Mouse (Mus musculus): Measurements from ENCODE around the gene Msrb1. TPM values are rescaled to one million over a fixed set of nuclear protein-coding genes. Genes with fewer than 3 reads are reported as not detected.

The Msrb1 gene
- polyA plus RNA-seq, 1 experiment: 9.3 TPM

DNA sequence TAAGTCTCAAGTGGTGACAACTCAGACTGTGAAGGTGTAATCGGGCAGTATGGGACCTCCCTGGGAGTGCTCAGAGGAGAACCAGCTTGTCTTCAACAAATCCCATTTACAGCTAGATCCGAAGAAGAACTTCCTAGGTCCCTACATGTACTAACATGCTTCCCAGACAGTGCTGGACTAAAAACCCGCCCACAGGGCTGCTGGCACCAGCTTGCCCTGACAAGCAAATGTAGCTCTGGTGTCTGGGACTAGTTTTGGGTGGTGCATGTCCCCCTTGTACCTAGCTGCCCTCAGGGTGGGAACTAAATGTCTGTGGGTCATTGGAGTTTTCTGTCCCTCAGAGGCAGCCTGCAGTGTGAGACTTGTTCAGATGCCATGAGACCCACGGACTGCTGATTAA is 15.1 kb downstream of the Msrb1 start:
- no peak for TF ChIP-seq CTCF (IDR thresholded peaks at IDR 0.05; ENCODE audit: control insufficient read depth, insufficient read depth, insufficient replicate concordance, low read depth, low read length)
- no peak for TF ChIP-seq POLR2A (IDR thresholded peaks at IDR 0.05; ENCODE audit: control insufficient read depth, low read depth, low read length)
- H3K27ac ChIP-seq (ENCODE audit: control insufficient read depth, insufficient read depth, low read depth, low read length): no peak overlapping the region
- peaks cover 13% of the 10 kb centered on the region for H3K4me1 ChIP-seq (ENCODE audit: control insufficient read depth, insufficient read depth, low read length)
- peaks cover 4% of the 10 kb centered on the region for H3K27me3 ChIP-seq (ENCODE audit: control insufficient read depth, insufficient read depth, low read length)
- no peaks in the 10 kb centered on the region for H3K36me3 ChIP-seq (ENCODE audit: control insufficient read depth, insufficient read depth, low read length)
- H3K4me3 ChIP-seq (ENCODE audit: control insufficient read depth, low read depth, low read length): no peak overlapping the region

DNA sequence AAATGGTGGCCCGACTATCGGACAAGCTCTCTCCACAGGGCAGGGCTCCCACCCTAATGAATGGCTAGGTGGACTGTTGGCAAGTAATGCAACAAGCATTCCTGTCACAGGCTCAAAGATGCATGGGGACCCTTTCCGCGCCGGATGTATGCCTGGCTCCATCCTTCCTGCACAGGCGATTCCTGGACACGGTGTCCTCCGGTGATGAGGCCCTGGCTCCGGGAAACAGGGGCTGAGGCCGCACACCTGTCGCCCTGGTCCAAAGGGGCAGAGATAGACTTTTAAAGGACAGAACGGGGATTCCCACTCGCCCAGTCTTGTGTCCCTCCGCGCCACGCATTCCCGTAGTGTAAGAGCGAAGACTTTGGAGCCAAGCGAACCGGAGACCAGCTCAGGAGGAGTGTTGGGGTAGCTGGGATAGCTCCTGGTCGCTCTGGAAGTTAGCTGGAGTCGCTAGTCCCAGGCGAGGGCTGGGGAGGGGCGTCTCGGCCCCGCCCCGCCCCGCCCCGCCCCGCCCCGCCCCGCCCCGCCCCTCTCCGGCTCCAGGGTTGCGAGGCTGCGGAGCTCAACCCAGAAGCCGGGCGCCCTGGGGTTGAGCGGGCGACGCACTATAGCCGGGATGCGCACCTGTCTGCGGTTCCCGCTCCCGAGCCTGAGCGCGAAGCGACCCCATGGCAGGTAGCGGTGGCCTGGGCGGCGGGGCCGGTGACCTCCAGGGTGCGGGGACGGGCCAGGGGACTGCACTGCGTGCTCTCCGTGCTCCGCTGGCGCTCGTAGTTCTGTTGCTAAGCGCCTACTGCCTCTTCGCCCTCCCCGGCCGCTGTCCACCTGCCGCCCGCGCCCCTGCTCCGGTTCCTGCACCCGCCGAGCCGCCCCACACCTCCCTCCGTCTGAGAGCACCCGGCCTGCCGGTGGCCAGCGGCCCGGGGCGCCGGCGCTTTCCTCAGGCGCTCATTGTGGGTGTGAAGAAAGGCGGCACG is 16.3 kb downstream of the Msrb1 start, which contains the start of gene Hs3st6:
TSS of gene Hs3st6 (plus strand) at position 574 of the 980 bp plus-strand sequence.
- Histone ChIP-seq H3K27me3 (ENCODE audit: control insufficient read depth, insufficient read depth, low read length) (peaks cover 4% of the 10 kb centered on the region), H3K27ac (ENCODE audit: control insufficient read depth, insufficient read depth, low read depth, low read length) (no peak within 1 kb of the TSS), H3K4me1 (ENCODE audit: control insufficient read depth, insufficient read depth, low read length) (peaks cover 13% of the 10 kb centered on the region), H3K36me3 (ENCODE audit: control insufficient read depth, insufficient read depth, low read length) (no peaks in the 10 kb centered on the region), H3K4me3 (ENCODE audit: control insufficient read depth, low read depth, low read length) (peak within 1 kb of the TSS; percentile 75)
- TF ChIP-seq POLR2A (IDR thresholded peaks at IDR 0.05; ENCODE audit: control insufficient read depth, low read depth, low read length): no peak
- no peak for TF ChIP-seq CTCF (IDR thresholded peaks at IDR 0.05; ENCODE audit: control insufficient read depth, insufficient read depth, insufficient replicate concordance, low read depth, low read length)

DNA sequence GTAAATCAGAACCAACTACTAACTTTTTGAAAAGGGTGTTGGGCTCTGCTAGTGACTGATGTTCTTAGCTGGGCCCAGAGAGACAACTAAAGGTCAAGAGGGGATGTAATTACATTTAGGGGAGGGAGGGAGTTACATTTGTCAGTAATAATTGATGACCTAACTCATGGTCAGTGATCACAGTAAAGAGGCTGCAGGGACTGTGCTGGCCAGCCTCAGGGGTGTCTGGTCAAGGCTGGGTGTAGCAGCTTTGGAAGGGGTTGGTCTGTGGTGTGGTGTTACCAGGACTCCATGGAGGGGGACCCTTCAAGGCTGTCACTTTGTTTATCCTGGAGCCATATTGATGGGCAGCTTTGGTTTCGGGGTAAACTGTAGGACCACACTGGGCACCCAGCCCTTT is 21.0 kb downstream of the Msrb1 start:
- peaks cover under 1% of the 10 kb centered on the region for H3K27me3 ChIP-seq (ENCODE audit: control insufficient read depth, insufficient read depth, low read length)
- H3K27ac ChIP-seq (ENCODE audit: control insufficient read depth, insufficient read depth, low read depth, low read length): no peak overlapping the region
- peaks cover 14% of the 10 kb centered on the region for H3K4me1 ChIP-seq (ENCODE audit: control insufficient read depth, insufficient read depth, low read length)
- TF ChIP-seq CTCF (IDR thresholded peaks at IDR 0.05; ENCODE audit: control insufficient read depth, insufficient read depth, insufficient replicate concordance, low read depth, low read length): no peak
- no peak for TF ChIP-seq POLR2A (IDR thresholded peaks at IDR 0.05; ENCODE audit: control insufficient read depth, low read depth, low read length)
- H3K36me3 ChIP-seq (ENCODE audit: control insufficient read depth, insufficient read depth, low read length): no peaks in the 10 kb centered on the region
- no peak overlapping the region for H3K4me3 ChIP-seq (ENCODE audit: control insufficient read depth, low read depth, low read length)

DNA sequence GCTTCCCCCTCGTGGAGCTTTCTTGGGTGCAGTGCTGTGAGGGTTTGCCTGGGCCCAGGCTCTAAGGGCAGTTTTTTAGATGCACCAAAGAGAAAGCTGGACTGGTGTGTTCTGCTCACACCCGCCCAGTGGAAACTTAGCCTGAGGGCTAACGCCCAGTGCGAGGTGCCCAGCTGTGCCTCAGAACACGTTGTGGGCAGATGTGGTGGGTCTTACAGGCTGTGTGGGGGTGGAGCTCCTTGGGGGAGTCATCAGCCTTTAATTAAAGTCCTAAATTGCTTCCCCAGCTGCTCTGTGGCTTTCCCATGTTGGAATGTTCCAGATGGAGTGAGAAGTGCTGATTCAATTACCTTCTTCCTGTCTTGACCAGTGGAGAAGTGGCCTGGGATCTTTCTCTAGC is 24.7 kb downstream of the Msrb1 start:
- no peaks in the 10 kb centered on the region for H3K27me3 ChIP-seq (ENCODE audit: control insufficient read depth, insufficient read depth, low read length)
- no peak overlapping the region for H3K27ac ChIP-seq (ENCODE audit: control insufficient read depth, insufficient read depth, low read depth, low read length)
- no peak overlapping the region for H3K4me3 ChIP-seq (ENCODE audit: control insufficient read depth, low read depth, low read length)
- TF ChIP-seq CTCF (IDR thresholded peaks at IDR 0.05; ENCODE audit: control insufficient read depth, insufficient read depth, insufficient replicate concordance, low read depth, low read length) (no peak), POLR2A (IDR thresholded peaks at IDR 0.05; ENCODE audit: control insufficient read depth, low read depth, low read length) (no peak)
- no peaks in the 10 kb centered on the region for H3K36me3 ChIP-seq (ENCODE audit: control insufficient read depth, insufficient read depth, low read length)
- peaks cover 5% of the 10 kb centered on the region for H3K4me1 ChIP-seq (ENCODE audit: control insufficient read depth, insufficient read depth, low read length)

DNA sequence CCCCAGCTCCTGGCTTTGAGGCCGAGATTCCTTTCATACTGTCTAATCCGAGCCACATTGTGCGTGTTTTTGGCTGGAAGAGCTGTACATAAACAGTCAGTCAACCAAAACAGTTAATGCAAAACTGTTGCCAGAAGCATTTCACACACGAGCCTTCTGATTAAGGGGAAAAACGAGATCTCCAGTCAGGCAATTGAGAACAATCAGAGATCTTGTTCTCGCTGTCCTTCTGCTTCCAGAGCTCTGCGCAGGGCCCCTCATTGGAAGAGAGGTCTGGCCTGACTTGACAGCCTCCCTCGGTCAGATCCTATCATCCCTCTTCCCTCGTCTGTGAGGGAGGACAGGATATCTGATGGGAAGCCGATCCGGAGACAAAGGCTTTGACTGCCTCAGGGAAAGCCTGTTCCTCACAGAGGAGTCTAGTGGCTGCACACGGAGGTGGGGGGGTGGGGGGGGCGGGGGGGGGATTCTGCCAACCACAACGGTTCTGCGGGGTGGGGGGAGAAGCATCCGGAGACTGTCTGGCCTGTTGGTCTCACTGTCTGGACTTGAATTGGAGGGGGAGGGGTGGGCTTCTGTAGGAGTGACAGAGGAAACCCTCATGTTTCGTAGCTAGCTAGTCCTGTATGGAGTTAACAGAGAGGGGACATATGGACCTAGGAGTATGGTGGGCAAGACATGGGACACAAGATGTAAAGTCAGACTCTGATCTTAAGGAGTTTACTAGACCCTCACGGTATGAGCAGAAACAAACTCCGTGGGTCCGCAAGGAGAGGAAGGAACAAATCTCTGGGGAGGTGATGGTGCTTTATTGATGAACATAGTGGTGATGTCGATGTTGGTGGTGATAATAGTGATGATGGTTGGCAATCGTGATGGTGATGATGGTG is 28.8 kb downstream of the Msrb1 start:
- H3K36me3 ChIP-seq (ENCODE audit: control insufficient read depth, insufficient read depth, low read length): no peaks in the 10 kb centered on the region
- no peak overlapping the region for H3K4me3 ChIP-seq (ENCODE audit: control insufficient read depth, low read depth, low read length)
- H3K27ac ChIP-seq (ENCODE audit: control insufficient read depth, insufficient read depth, low read depth, low read length): no peak overlapping the region
- no peaks in the 10 kb centered on the region for H3K27me3 ChIP-seq (ENCODE audit: control insufficient read depth, insufficient read depth, low read length)
- TF ChIP-seq POLR2A (IDR thresholded peaks at IDR 0.05; ENCODE audit: control insufficient read depth, low read depth, low read length) (no peak), CTCF (IDR thresholded peaks at IDR 0.05; ENCODE audit: control insufficient read depth, insufficient read depth, insufficient replicate concordance, low read depth, low read length) (no peak)
- no peaks in the 10 kb centered on the region for H3K4me1 ChIP-seq (ENCODE audit: control insufficient read depth, insufficient read depth, low read length)

DNA sequence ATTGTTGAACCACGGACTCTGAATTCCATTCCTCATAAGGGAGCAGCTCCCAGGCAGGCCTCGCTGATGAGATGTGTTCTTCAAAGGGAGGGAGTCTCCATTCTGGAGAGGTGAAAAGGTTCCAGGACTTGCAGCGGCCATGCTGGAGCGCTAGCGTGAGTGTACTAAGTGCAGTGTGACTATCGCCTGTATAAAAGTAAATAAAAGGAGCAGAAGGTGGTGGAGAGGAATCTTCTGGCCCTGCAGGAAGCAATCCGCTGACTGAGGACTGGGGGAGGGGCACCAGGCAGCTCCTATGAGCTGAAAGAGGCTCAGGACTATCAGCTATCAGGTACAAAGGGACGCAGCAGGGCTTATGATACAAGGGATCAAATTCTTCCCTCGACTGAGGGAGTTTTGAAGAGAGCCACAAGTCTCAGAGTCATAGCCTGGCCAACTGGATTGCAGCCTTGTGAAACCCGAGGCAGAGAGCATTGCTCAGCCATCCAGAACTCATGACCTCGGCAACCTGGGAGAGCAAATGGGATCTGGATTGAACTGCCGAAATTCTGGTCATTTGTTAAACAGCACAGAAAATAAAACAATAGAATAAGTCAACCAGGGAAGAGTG is 29.9 kb downstream of the Msrb1 start:
- H3K4me1 ChIP-seq (ENCODE audit: control insufficient read depth, insufficient read depth, low read length): no peaks in the 10 kb centered on the region
- TF ChIP-seq CTCF (IDR thresholded peaks at IDR 0.05; ENCODE audit: control insufficient read depth, insufficient read depth, insufficient replicate concordance, low read depth, low read length) (no peak), POLR2A (IDR thresholded peaks at IDR 0.05; ENCODE audit: control insufficient read depth, low read depth, low read length) (no peak)
- no peak overlapping the region for H3K27ac ChIP-seq (ENCODE audit: control insufficient read depth, insufficient read depth, low read depth, low read length)
- H3K4me3 ChIP-seq (ENCODE audit: control insufficient read depth, low read depth, low read length): no peak overlapping the region
- no peaks in the 10 kb centered on the region for H3K27me3 ChIP-seq (ENCODE audit: control insufficient read depth, insufficient read depth, low read length)
- H3K36me3 ChIP-seq (ENCODE audit: control insufficient read depth, insufficient read depth, low read length): no peaks in the 10 kb centered on the region

All from testis, adult 2 months (tissue).